Mouse (Mus musculus) neural tube, embryonic 12.5 days (tissue): ENCODE measurements at regions not wholly inside any gene's neighbourhood (a gene's known extent, or its start where the extent isn't known, plus 50 kb on each side); places are given as distances from the start of the nearest gene placed in this dataset.

Source experiments
- ATAC-seq: fragments of 200-750 bp; cut with Nextera tagmentation; 2 replicates; pipeline ENCODE4 v1.8.0; 2017; ENCODE audit warnings: low read depth, mild to moderate bottlenecking, moderate TSS enrichment, moderate library complexity; ENCODE audit not compliant: low FRiP score
- H3K27ac ChIP-seq: fragments of 300-500 bp; sonication (generic); 2 replicates; pipeline ENCODE4 v1.5.1; 2016
- H3K27me3 ChIP-seq: fragments of 300-500 bp; sonication (generic); replicated peaks from 2 replicates; pipeline ENCODE4 v1.6.1; 2016; ENCODE audit warnings: mild to moderate bottlenecking
- H3K36me3 ChIP-seq: fragments of 300-500 bp; sonication (generic); 2 replicates; pipeline ENCODE4 v1.6.1; 2016; ENCODE audit warnings: mild to moderate bottlenecking
- H3K4me1 ChIP-seq: fragments of 300-500 bp; sonication (generic); 2 replicates; pipeline ENCODE4 v1.6.1; 2016
- H3K4me2 ChIP-seq: fragments of 300-500 bp; sonication (generic); replicated peaks from 2 replicates; pipeline ENCODE4 v1.6.1; 2016; ENCODE audit warnings: mild to moderate bottlenecking
- H3K4me3 ChIP-seq: fragments of 300-500 bp; sonication (generic); 2 replicates; pipeline ENCODE4 v1.5.1; 2016
- H3K9ac ChIP-seq: fragments of 300-500 bp; sonication (generic); 2 replicates; pipeline ENCODE4 v1.6.1; 2016; ENCODE audit warnings: mild to moderate bottlenecking
- H3K9me3 ChIP-seq: fragments of 300-500 bp; sonication (generic); 2 replicates; pipeline ENCODE4 v1.6.1; 2016; ENCODE audit warnings: mild to moderate bottlenecking
- WGBS: fragments of 180-500 bp; shearing (Covaris S2); methylation state at CpG from one replicate; pipeline ENCODE4 v1.1.7; 2016; 5-methylcytosine and 5-hydroxymethylcytosine counted together

GRCm38 (mm10) chr4:106262751-106263725 lies 53.0 kb upstream of the Usp24 start:
- no peaks in the 10 kb centered on the region for H3K27me3 ChIP-seq
- H3K9ac ChIP-seq = no peak overlapping the region
- H3K9me3 ChIP-seq = no peaks in the 10 kb centered on the region
- no peak overlapping the region for H3K27ac ChIP-seq
- no peaks in the 10 kb centered on the region for H3K4me1 ChIP-seq
- no peak for ATAC-seq
- H3K4me3 ChIP-seq = no peak overlapping the region
- no peaks in the 10 kb centered on the region for H3K36me3 ChIP-seq
- WGBS = 85% methylated on average over 9 of the region's 9 CpGs
- H3K4me2 ChIP-seq = no peak overlapping the region
